Mouse (Mus musculus): ENCODE results near the gene Atg4b. TPM values are rescaled to one million over a fixed set of nuclear protein-coding genes. Genes with fewer than 3 reads are reported as not detected.
A peak's percentile ranks its signal among the peaks of the same experiment; 100 is the strongest.

Atg4b gene
- polyA plus RNA-seq, 1 experiment from 2014 or later: 103 TPM

DNA sequence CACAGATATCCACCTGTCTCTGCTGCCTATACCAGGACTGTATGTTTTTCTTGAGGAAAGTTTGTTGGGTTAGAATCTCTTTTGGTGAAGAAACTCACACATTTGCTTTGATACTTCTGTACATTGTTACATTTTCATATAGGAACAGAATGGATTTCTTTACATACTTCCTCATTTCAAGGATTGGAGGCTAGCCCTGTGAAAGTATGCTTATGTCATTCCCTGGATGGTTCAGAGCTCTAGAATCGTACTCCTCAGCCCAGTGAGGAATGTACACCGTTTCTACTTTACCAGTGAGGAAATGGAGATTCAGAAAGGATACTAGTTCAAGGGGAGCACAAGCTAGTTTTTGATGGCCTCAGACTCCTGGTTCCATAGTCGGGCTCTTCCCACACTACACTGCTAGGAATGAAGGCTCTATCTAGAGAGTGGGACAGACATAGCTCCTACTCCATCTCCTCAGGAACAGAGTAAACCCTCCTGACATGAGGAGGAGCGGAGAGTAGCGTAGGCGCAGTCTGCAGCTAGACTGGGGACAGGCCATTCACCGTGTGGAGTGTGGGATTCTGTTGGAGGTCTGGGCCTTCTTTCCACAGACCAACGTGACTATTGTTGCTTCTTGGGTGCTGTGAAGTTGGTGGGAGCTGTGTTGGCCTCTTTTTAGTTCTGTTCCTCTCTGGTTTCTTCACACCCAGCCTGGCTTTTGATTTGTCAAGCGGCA, 13.7 kb downstream of the Atg4b start:
- no peaks in the 10 kb centered on the region for H3K27me3 ChIP-seq (ENCODE audit: control insufficient read depth, insufficient read depth, low read length)
- no peak for ATAC-seq (ENCODE audit: low FRiP score)
- no peaks in the 10 kb centered on the region; the same call in 1 of the 2 replicates for H3K36me3 ChIP-seq (ENCODE audit: control insufficient read depth, insufficient read depth, low read length)
- 96% methylated on average over 9 of the region's 9 CpGs for WGBS
- no peak overlapping the region for H3K9ac ChIP-seq (ENCODE audit: low read length)
- H3K9me3 ChIP-seq (ENCODE audit: control insufficient read depth, low read length): no peaks in the 10 kb centered on the region
- no peak for DNase-seq (ENCODE audit: low spot score, missing footprints)
- H3K4me2 ChIP-seq: no peak overlapping the region
- H3K4me1 ChIP-seq (ENCODE audit: control insufficient read depth, insufficient read depth, low read length): no peaks in the 10 kb centered on the region
- no peak overlapping the region for H3K27ac ChIP-seq (ENCODE audit: low read depth, low read length)
- H3K4me3 ChIP-seq (ENCODE audit: low read depth, low read length): no peak overlapping the region

- H3K27me3 ChIP-seq (ENCODE audit: control insufficient read depth, insufficient read depth, low read length): no peaks in the 10 kb centered on the region
- no peaks in the 10 kb centered on the region for H3K9me3 ChIP-seq (ENCODE audit: control insufficient read depth, low read length)
- H3K4me2 ChIP-seq: no peak overlapping the region
- DNase-seq (ENCODE audit: low spot score, missing footprints): no peak
- no peak overlapping the region for H3K27ac ChIP-seq (ENCODE audit: low read depth, low read length)
- 97% methylated on average over 6 of the region's 6 CpGs for WGBS
- no peak overlapping the region for H3K9ac ChIP-seq (ENCODE audit: low read length)
- no peaks in the 10 kb centered on the region for H3K4me1 ChIP-seq (ENCODE audit: control insufficient read depth, insufficient read depth, low read length)
- no peak overlapping the region for H3K4me3 ChIP-seq (ENCODE audit: low read depth, low read length)
- ATAC-seq (ENCODE audit: low FRiP score): no peak
- no peaks in the 10 kb centered on the region; the same call in 1 of the 2 replicates for H3K36me3 ChIP-seq (ENCODE audit: control insufficient read depth, insufficient read depth, low read length)
Measured at GRCm38 (mm10) chr1:93767600-93767999, 16.3 kb downstream of the Atg4b start.

DNA sequence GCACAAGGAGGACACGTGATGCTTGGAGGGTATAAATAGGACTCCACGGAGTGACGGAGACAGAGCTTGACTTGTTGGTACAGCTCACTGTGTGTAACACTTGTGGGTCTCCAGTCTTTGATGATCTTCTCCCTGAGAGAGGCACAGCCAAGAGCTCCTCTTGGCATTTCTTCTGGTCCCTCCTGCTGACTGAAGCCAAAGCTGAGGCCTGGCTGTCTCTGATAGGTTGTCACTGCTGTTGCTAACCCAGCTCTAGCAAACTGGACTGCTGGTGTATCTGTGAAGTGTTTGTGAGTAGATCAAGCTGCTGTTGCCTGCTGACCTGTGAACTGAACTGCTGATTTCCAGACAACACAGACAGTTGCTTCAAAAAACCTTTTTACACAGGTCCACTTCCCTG, 18.6 kb downstream of the Atg4b start:
- H3K9ac ChIP-seq (ENCODE audit: low read length): no peak overlapping the region
- H3K4me2 ChIP-seq: no peak overlapping the region
- H3K36me3 ChIP-seq (ENCODE audit: control insufficient read depth, insufficient read depth, low read length): peaks cover 5% of the 10 kb centered on the region
- no peaks in the 10 kb centered on the region for H3K27me3 ChIP-seq (ENCODE audit: control insufficient read depth, insufficient read depth, low read length)
- H3K9me3 ChIP-seq (ENCODE audit: control insufficient read depth, low read length): no peaks in the 10 kb centered on the region
- WGBS: 96% methylated on average over 3 of the region's 3 CpGs
- H3K27ac ChIP-seq (ENCODE audit: low read depth, low read length): no peak overlapping the region
- ATAC-seq (ENCODE audit: low FRiP score) (no peak), DNase-seq (ENCODE audit: low spot score, missing footprints) (no peak)
- no peak overlapping the region for H3K4me3 ChIP-seq (ENCODE audit: low read depth, low read length)
- no peaks in the 10 kb centered on the region for H3K4me1 ChIP-seq (ENCODE audit: control insufficient read depth, insufficient read depth, low read length)

GRCm38 (mm10) chr1:93776686-93777085, 25.4 kb downstream of the Atg4b start:
- 90% methylated on average over 5 of the region's 5 CpGs for WGBS
- Histone ChIP-seq H3K4me2 (no peak overlapping the region), H3K4me1 (ENCODE audit: control insufficient read depth, insufficient read depth, low read length) (no peaks in the 10 kb centered on the region), H3K36me3 (ENCODE audit: control insufficient read depth, insufficient read depth, low read length) (peaks cover 37% of the 10 kb centered on the region), H3K9me3 (ENCODE audit: control insufficient read depth, low read length) (no peaks in the 10 kb centered on the region), H3K9ac (ENCODE audit: low read length) (no peak overlapping the region), H3K27ac (ENCODE audit: low read depth, low read length) (no peak overlapping the region), H3K4me3 (ENCODE audit: low read depth, low read length) (no peak overlapping the region), H3K27me3 (ENCODE audit: control insufficient read depth, insufficient read depth, low read length) (no peaks in the 10 kb centered on the region)
- no peak for ATAC-seq (ENCODE audit: low FRiP score)
- DNase-seq (ENCODE audit: low spot score, missing footprints): no peak

- peaks cover 30% of the 10 kb centered on the region for H3K36me3 ChIP-seq (ENCODE audit: control insufficient read depth, insufficient read depth, low read length)
- no peak overlapping the region for H3K4me3 ChIP-seq (ENCODE audit: low read depth, low read length)
- no peak overlapping the region for H3K4me2 ChIP-seq
- no peaks in the 10 kb centered on the region; the same call in 1 of the 2 replicates for H3K9me3 ChIP-seq (ENCODE audit: control insufficient read depth, low read length)
- no peak for DNase-seq (ENCODE audit: low spot score, missing footprints)
- H3K9ac ChIP-seq (ENCODE audit: low read length): no peak overlapping the region
- WGBS: 87% methylated on average over 2 of the region's 2 CpGs
- no peaks in the 10 kb centered on the region for H3K4me1 ChIP-seq (ENCODE audit: control insufficient read depth, insufficient read depth, low read length)
- no peak for ATAC-seq (ENCODE audit: low FRiP score)
- H3K27me3 ChIP-seq (ENCODE audit: control insufficient read depth, insufficient read depth, low read length): no peaks in the 10 kb centered on the region
- no peak overlapping the region for H3K27ac ChIP-seq (ENCODE audit: low read depth, low read length)
Measured at GRCm38 (mm10) chr1:93786912-93787311, 35.6 kb downstream of the Atg4b start.

DNA sequence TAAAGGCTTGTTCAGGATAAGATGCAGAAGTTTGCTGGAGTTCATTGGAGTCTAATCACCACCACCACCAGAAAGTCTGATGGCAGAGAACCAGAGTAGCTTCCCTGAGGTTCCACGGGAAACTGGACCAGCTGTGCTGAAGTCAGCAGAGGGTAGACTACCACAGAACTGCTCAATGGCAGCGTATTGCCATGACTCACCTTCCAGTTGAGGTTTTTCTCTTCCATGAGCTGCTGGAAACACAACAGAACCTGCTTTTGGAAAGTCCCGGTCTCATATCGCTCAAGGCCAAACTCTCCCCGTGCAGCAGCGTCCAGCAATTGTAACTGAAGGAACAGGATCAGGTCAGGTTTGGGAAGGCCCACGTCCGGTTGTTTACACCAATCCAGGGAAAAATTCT, 43.2 kb downstream of the Atg4b start:
- Histone ChIP-seq H3K9ac (ENCODE audit: low read length) (no peak overlapping the region), H3K4me1 (ENCODE audit: control insufficient read depth, insufficient read depth, low read length) (no peaks in the 10 kb centered on the region), H3K27ac (ENCODE audit: low read depth, low read length) (no peak overlapping the region), H3K4me2 (no peak overlapping the region), H3K4me3 (ENCODE audit: low read depth, low read length) (no peak overlapping the region), H3K36me3 (ENCODE audit: control insufficient read depth, insufficient read depth, low read length) (peaks cover 36% of the 10 kb centered on the region), H3K9me3 (ENCODE audit: control insufficient read depth, low read length) (no peaks in the 10 kb centered on the region; the same call in 1 of the 2 replicates), H3K27me3 (ENCODE audit: control insufficient read depth, insufficient read depth, low read length) (no peaks in the 10 kb centered on the region)
- WGBS: 95% methylated on average over 8 of the region's 8 CpGs
- DNase-seq (ENCODE audit: low spot score, missing footprints): no peak
- ATAC-seq (ENCODE audit: low FRiP score): no peak

GRCm38 (mm10) chr1:93795886-93796285, 44.6 kb downstream of the Atg4b start:
- no peaks in the 10 kb centered on the region for H3K27me3 ChIP-seq (ENCODE audit: control insufficient read depth, insufficient read depth, low read length)
- DNase-seq (ENCODE audit: low spot score, missing footprints) (no peak), ATAC-seq (ENCODE audit: low FRiP score) (no peak)
- no peak overlapping the region for H3K4me2 ChIP-seq
- no peak overlapping the region for H3K4me3 ChIP-seq (ENCODE audit: low read depth, low read length)
- H3K9ac ChIP-seq (ENCODE audit: low read length): no peak overlapping the region
- peaks cover 35% of the 10 kb centered on the region for H3K36me3 ChIP-seq (ENCODE audit: control insufficient read depth, insufficient read depth, low read length)
- no peak overlapping the region for H3K27ac ChIP-seq (ENCODE audit: low read depth, low read length)
- 90% methylated on average over 8 of the region's 8 CpGs for WGBS
- no peaks in the 10 kb centered on the region; the same call in 1 of the 2 replicates for H3K9me3 ChIP-seq (ENCODE audit: control insufficient read depth, low read length)
- peaks cover 2% of the 10 kb centered on the region; the same call in 1 of the 2 replicates for H3K4me1 ChIP-seq (ENCODE audit: control insufficient read depth, insufficient read depth, low read length)

DNA sequence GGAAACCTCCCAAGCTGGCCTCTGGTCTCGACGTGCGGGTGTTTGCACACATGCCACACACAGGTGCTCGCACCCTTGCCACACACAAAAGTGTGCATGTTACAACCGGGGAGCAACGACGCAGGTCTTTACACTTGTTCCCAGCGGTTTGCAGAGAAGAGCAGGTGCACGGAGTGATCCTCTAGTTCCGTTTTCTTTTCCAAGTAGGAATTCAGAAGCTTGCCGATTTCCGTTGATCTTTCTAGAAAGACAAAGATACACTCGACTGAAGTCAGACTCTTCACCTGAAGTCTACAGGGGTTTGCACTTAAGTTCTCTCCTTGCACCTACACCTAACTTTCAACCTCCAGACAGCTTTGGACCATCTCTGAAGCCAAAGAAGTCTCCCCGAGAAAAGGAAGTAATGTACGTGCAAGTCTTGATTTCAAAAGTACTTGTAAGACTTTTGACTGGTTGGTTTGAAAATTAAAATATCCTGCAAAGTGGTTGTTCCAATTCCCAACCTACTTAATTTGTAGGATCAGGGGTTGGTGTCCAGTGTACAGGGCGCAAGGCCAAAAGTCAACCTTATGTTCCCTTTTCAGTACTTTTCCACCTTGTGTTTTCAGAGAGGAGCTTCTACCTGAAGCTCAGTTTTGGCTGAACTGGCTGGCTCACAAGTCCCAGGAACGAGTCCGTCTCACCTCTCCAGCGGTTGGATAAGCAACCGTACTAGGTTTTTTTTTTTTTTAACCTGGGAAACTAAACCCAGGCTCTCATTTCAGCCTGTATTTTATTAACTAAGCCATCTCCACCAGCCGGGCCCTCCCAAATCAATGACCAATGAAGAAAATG, 49.6 kb downstream of the Atg4b start:
- no peak overlapping the region for H3K27ac ChIP-seq (ENCODE audit: low read depth, low read length)
- no peaks in the 10 kb centered on the region for H3K9me3 ChIP-seq (ENCODE audit: control insufficient read depth, low read length)
- no peaks in the 10 kb centered on the region for H3K27me3 ChIP-seq (ENCODE audit: control insufficient read depth, insufficient read depth, low read length)
- DNase-seq (ENCODE audit: low spot score, missing footprints): no peak
- no peak for ATAC-seq (ENCODE audit: low FRiP score)
- H3K36me3 ChIP-seq (ENCODE audit: control insufficient read depth, insufficient read depth, low read length): peaks cover 4% of the 10 kb centered on the region; the same call in 1 of the 2 replicates
- WGBS: 76% methylated on average over 21 of the region's 21 CpGs
- H3K4me3 ChIP-seq (ENCODE audit: low read depth, low read length): peak overlapping the region; percentile 58
- peak overlapping the region; percentile 84 for H3K9ac ChIP-seq (ENCODE audit: low read length)
- peak overlapping the region; percentile 80 for H3K4me2 ChIP-seq
- peaks cover 11% of the 10 kb centered on the region for H3K4me1 ChIP-seq (ENCODE audit: control insufficient read depth, insufficient read depth, low read length)

DNA sequence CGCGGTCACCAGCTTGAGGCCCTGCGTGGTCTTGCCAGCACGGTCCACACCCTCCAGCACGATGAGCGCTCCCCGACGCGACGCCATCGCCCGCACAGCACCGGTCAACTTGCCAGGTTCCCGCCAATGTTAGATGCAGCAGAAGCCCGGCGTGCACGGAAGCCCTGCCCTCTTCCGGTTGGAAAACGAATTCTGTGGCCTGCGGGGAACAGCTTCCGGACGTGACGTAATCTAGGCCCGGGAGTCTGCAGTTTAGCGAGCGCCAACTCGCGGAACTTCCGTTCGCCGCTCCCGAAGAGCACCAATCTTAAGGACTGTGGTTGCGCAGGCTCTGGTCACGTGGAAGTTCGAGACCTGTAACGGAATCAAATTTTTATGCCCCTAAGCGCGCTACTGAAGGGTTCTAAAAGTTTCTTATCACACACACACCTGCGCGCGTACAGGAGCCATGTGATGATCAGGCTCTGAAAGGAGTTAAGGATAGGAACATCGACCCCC, 50.5 kb downstream of the Atg4b start, which contains the start of gene Dtymk:
Gene Dtymk, minus strand, starts transcription at position 194 of the 498 bp plus-strand sequence.
- DNase-seq (ENCODE audit: low spot score, missing footprints) (peak; percentile 98), ATAC-seq (ENCODE audit: low FRiP score) (peak; percentile 66)
- H3K27me3 ChIP-seq (ENCODE audit: control insufficient read depth, insufficient read depth, low read length): no peaks in the 10 kb centered on the region
- H3K4me1 ChIP-seq (ENCODE audit: control insufficient read depth, insufficient read depth, low read length): peaks cover 11% of the 10 kb centered on the region
- peaks cover 4% of the 10 kb centered on the region; the same call in 1 of the 2 replicates for H3K36me3 ChIP-seq (ENCODE audit: control insufficient read depth, insufficient read depth, low read length)
- H3K4me2 ChIP-seq: peak within 1 kb of the TSS; percentile 85
- peak within 1 kb of the TSS; percentile 84 for H3K9ac ChIP-seq (ENCODE audit: low read length)
- H3K27ac ChIP-seq (ENCODE audit: low read depth, low read length): peak within 1 kb of the TSS; percentile 71
- WGBS: under 1% methylated on average over 42 of the region's 42 CpGs
- H3K4me3 ChIP-seq (ENCODE audit: low read depth, low read length): peak within 1 kb of the TSS; percentile 58
- no peaks in the 10 kb centered on the region for H3K9me3 ChIP-seq (ENCODE audit: control insufficient read depth, low read length)

All from midbrain, embryonic 11.5 days (tissue).